Mouse (Mus musculus): ENCODE measurements around the gene Yod1.

GRCm38 (mm10) chr1:130767066-130767465 lies 49.9 kb downstream of the Yod1 start:
- TF ChIP-seq CTCF (IDR thresholded peaks at IDR 0.05; ENCODE audit: control insufficient read depth, insufficient read depth, insufficient replicate concordance, low read depth, low read length) (no peak), POLR2A (IDR thresholded peaks at IDR 0.05; ENCODE audit: control insufficient read depth, low read depth, low read length) (no peak)

Data from testis, adult 2 months (tissue).